Comparison of ENCODE assay signal across 9 mouse cellular contexts in the genomic region with DNA sequence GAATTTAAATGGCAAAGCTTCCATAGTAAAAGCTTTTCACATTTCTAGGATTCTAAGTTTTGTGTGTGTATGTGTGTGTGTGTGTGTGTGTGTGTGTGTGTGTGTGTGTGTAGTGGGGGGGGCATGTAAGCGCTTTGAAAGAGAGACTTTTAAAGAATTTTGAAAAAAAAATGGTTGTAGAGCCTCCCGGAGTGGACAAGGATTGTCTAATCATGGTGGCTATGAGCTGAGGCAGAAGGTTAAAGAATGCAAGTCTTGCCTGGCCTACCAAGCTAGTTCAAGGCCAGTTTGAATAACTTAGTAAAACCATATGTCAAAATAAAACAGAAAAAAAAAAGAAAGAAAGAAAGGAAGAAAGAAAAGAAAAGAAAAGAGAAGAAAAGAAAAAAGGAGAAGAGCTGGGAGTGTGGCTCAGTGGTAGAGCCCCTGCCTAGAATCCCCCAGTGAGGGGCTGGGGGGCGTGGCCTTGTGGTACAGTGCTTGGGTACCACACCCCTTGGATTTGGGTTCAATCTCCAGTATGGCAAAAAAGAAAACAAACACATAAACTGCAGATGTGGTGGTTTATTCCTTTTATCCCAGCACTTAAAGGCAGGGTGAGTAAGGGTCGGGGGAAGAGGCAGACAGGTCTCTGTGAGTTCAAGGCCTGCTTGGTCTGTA. TPM values are rescaled to one million over a fixed set of nuclear protein-coding genes. Genes with fewer than 3 reads are reported as not detected.
DNase-seq lines count a peak whose midpoint lies in the region; ATAC-seq and TF ChIP-seq lines count a peak whose summit lies in the region.
"Had no signal": no experiment of that assay in that cellular context is flagged by ENCODE, and none has a peak within 500 bp of the region (broad histone marks: within the 10 kb centered on the region; RNA-seq: fewer than 3 reads in every experiment).

No protein-coding gene starts in this region.

- TF ChIP-seq CTCF in left cerebral cortex, adult 2 months (IDR thresholded peaks at IDR 0.05): no peak
- TF ChIP-seq CTCF in hindbrain, postnatal 0 days (IDR thresholded peaks at IDR 0.05; ENCODE audit: low read depth): no peak
- TF ChIP-seq CTCF in midbrain, postnatal 0 days (IDR thresholded peaks at IDR 0.05): no peak
- no peak for TF ChIP-seq CTCF in thymus, adult 2 months (IDR thresholded peaks at IDR 0.05; ENCODE audit: borderline replicate concordance, control insufficient read depth, extremely low read depth, insufficient read depth, low read length, poor library complexity)

- intact Hi-C loops in left cerebral cortex, adult 2 months (cut with DNase I): no loop called here
- intact Hi-C loops in left cerebral cortex, postnatal 14 days (cut with DNase I): no loop called here

- H3K27me3 ChIP-seq in erythroblast, embryonic 14.5 days (ENCODE audit: control insufficient read depth): no peaks in the 10 kb centered on the region
- no peaks in the 10 kb centered on the region for H3K27me3 ChIP-seq in hindbrain, postnatal 0 days (ENCODE audit: insufficient read depth, low read length)
- no peaks in the 10 kb centered on the region for H3K27me3 ChIP-seq in midbrain, postnatal 0 days (ENCODE audit: insufficient read depth, low read length)
- H3K27me3 ChIP-seq in thymus, adult 2 months (ENCODE audit: control insufficient read depth, insufficient read depth, low read length): no peaks in the 10 kb centered on the region

- H3K9me3 ChIP-seq in erythroblast, embryonic 14.5 days (ENCODE audit: control insufficient read depth, low read length): peaks cover 5% of the 10 kb centered on the region
- H3K9me3 ChIP-seq in hindbrain, postnatal 0 days (ENCODE audit: low read length): no peaks in the 10 kb centered on the region
- no peaks in the 10 kb centered on the region for H3K9me3 ChIP-seq in midbrain, postnatal 0 days (ENCODE audit: low read length)

- H3K4me2 ChIP-seq in hindbrain, postnatal 0 days (ENCODE audit: low read depth, low read length): peak overlapping the region; percentile 68
- H3K4me2 ChIP-seq in midbrain, postnatal 0 days (ENCODE audit: low read depth, low read length, poor library complexity, severe bottlenecking): peak overlapping the region; percentile 85

- no peak for ATAC-seq in hindbrain, postnatal 0 days
- no peak for ATAC-seq in midbrain, postnatal 0 days (ENCODE audit: low FRiP score)
- no peak for ATAC-seq in erythroid progenitor cell, adult 5-6 weeks (replicated peaks; ENCODE audit: low FRiP score, poor library complexity, severe bottlenecking)

- no peak overlapping the region for H3K9ac ChIP-seq in hindbrain, postnatal 0 days (replicated peaks; ENCODE audit: low read length)
- H3K9ac ChIP-seq in midbrain, postnatal 0 days (replicated peaks; ENCODE audit: low read length, poor library complexity, severe bottlenecking): no peak overlapping the region

- H3K4me1 ChIP-seq in erythroblast, embryonic 14.5 days (ENCODE audit: control insufficient read depth): peaks cover 88% of the 10 kb centered on the region
- H3K4me1 ChIP-seq in hindbrain, postnatal 0 days (ENCODE audit: insufficient read depth, low read length): peaks cover 16% of the 10 kb centered on the region
- H3K4me1 ChIP-seq in midbrain, postnatal 0 days (ENCODE audit: insufficient read depth, low read length): no peaks in the 10 kb centered on the region; the same call in 1 of the 2 replicates
- peaks cover 47% of the 10 kb centered on the region for H3K4me1 ChIP-seq in thymus, adult 2 months (replicated peaks; ENCODE audit: control insufficient read depth, insufficient read depth, low read length)

- H3K27ac ChIP-seq in left cerebral cortex, adult 2 months: peak overlapping the region; percentile 94
- peak overlapping the region; percentile 82; the same call in 1 of the 2 replicates for H3K27ac ChIP-seq in hindbrain, postnatal 0 days
- H3K27ac ChIP-seq in midbrain, postnatal 0 days (ENCODE audit: low read depth, low read length): no peak overlapping the region
- no peak overlapping the region for H3K27ac ChIP-seq in thymus, adult 2 months (ENCODE audit: control insufficient read depth, insufficient read depth, low read length)
- H3K27ac ChIP-seq: macrophage had no signal

- H3K36me3 ChIP-seq in erythroblast, embryonic 14.5 days (ENCODE audit: control insufficient read depth): peaks cover 45% of the 10 kb centered on the region
- no peaks in the 10 kb centered on the region for H3K36me3 ChIP-seq in hindbrain, postnatal 0 days (ENCODE audit: insufficient read depth, low read length)
- no peaks in the 10 kb centered on the region for H3K36me3 ChIP-seq in midbrain, postnatal 0 days (ENCODE audit: insufficient read depth, low read length)
- H3K36me3 ChIP-seq in thymus, adult 2 months (ENCODE audit: control insufficient read depth, insufficient read depth, low read length): no peaks in the 10 kb centered on the region

- TF ChIP-seq POLR2A in thymus, adult 2 months (IDR thresholded peaks at IDR 0.05; ENCODE audit: control insufficient read depth, extremely low read depth, insufficient read depth, low read length, poor library complexity): no peak

- DNase-seq in left cerebral cortex, adult 2 months (ENCODE audit: extremely low spot score in 1 of 2, low spot score in 2 of 2): peak in 1 of 2 experiments; percentile 8
- no peak for DNase-seq in left cerebral cortex, postnatal 14 days (ENCODE audit: low spot score in 2 of 2)
- DNase-seq in hindbrain, postnatal 0 days (ENCODE audit: low spot score): no peak
- DNase-seq in midbrain, postnatal 0 days (ENCODE audit: low spot score): no peak
- no peak for DNase-seq in kidney, adult 9 months
- DNase-seq in thymus, adult 2 months: no peak

- 95% methylated on average over 4 of the region's 4 CpGs for WGBS in hindbrain, postnatal 0 days
- WGBS in midbrain, postnatal 0 days: 94% methylated on average over 4 of the region's 4 CpGs
- WGBS in thymus, adult 2 months: 96% methylated on average over 4 of the region's 4 CpGs

- H3K4me3 ChIP-seq in left cerebral cortex, adult 2 months: peak overlapping the region; percentile 59
- peak overlapping the region; percentile 87 for H3K4me3 ChIP-seq in erythroblast, embryonic 14.5 days (replicated peaks)
- peak overlapping the region; percentile 40 for H3K4me3 ChIP-seq in hindbrain, postnatal 0 days (ENCODE audit: low read length)
- peak overlapping the region; percentile 42 for H3K4me3 ChIP-seq in midbrain, postnatal 0 days (ENCODE audit: low read depth, low read length)
- H3K4me3 ChIP-seq in thymus, adult 2 months (ENCODE audit: control insufficient read depth, insufficient read depth, low read length): no peak overlapping the region

RNA-seq across cellular contexts. Expression of a gene that starts 6.8 kb away (rescaled TPM):
- 10 to 100 TPM; 12.1 to 12.8 TPM for total RNA-seq in left cerebral cortex, adult 2 months (2021)
- 10 to 100 TPM in 1 of 2 experiments, 1 to 10 TPM in 1; 8.3 to 16.0 TPM for total RNA-seq in left cerebral cortex, postnatal 14 days (2021)
- polyA plus RNA-seq in erythroblast, embryonic 14.5 days (2012): 7.8 and 8.0 TPM in 2 replicates
- 5.7 and 22.1 TPM in 2 replicates for total RNA-seq in hindbrain, postnatal 0 days (2014; rRNA removed)
- 2.5 and 3.4 TPM in 2 replicates for polyA plus RNA-seq in hindbrain, postnatal 0 days (2015; fragmentation: Nextera tagmentation; extraction: Ambion mirVana)
- 13.6 and 16.9 TPM in 2 replicates for total RNA-seq in midbrain, postnatal 0 days (2014; rRNA removed)
- 2.0 and 2.7 TPM in 2 replicates for polyA plus RNA-seq in midbrain, postnatal 0 days (2015; fragmentation: Nextera tagmentation; extraction: Ambion mirVana)
- 1.4 TPM in 1 of 2 replicates, not detected in the other for total RNA-seq in erythroid progenitor cell, adult 5-6 weeks (2015; ENCODE audit: low replicate concordance)
- total RNA-seq in erythroid progenitor cell, adult 5-6 weeks (2017; ENCODE audit: low replicate concordance): 0.13 TPM in 1 of 2 replicates, not detected in the other
- 2.8 and 8.9 TPM in 2 replicates for polyA plus RNA-seq in thymus, adult 2 months (2012; rRNA removed)
- polyA plus RNA-seq: macrophage had no signal

RNA-seq across cellular contexts. Expression of a gene that starts 18.4 kb away (rescaled TPM):
- total RNA-seq in left cerebral cortex, adult 2 months (2021): 1 to 10 TPM; 3.6 to 5.6 TPM
- total RNA-seq in left cerebral cortex, postnatal 14 days (2021): 1 to 10 TPM; 3.8 to 4.2 TPM
- polyA plus RNA-seq in erythroblast, embryonic 14.5 days (2012): not detected in 2 replicates
- total RNA-seq in hindbrain, postnatal 0 days (2014; rRNA removed): 3.4 and 4.4 TPM in 2 replicates
- 5.8 and 6.6 TPM in 2 replicates for polyA plus RNA-seq in hindbrain, postnatal 0 days (2015; fragmentation: Nextera tagmentation; extraction: Ambion mirVana)
- total RNA-seq in midbrain, postnatal 0 days (2014; rRNA removed): 3.9 and 5.1 TPM in 2 replicates
- polyA plus RNA-seq in midbrain, postnatal 0 days (2015; fragmentation: Nextera tagmentation; extraction: Ambion mirVana): 6.8 and 7.6 TPM in 2 replicates
- total RNA-seq in erythroid progenitor cell, adult 5-6 weeks (2015; ENCODE audit: low replicate concordance): 0.72 TPM in 1 of 2 replicates, not detected in the other
- not detected in 2 replicates for total RNA-seq in erythroid progenitor cell, adult 5-6 weeks (2017; ENCODE audit: low replicate concordance)
- not detected in 2 replicates for polyA plus RNA-seq in thymus, adult 2 months (2012; rRNA removed)
- polyA plus RNA-seq: macrophage had no signal

RNA-seq across cellular contexts. Expression of a gene that starts 27.7 kb away (rescaled TPM):
- 100 to 1,000 TPM; 163 to 168 TPM for total RNA-seq in left cerebral cortex, adult 2 months (2021)
- total RNA-seq in left cerebral cortex, postnatal 14 days (2021): 100 to 1,000 TPM; 182 to 185 TPM
- 7.3 and 7.7 TPM in 2 replicates for polyA plus RNA-seq in erythroblast, embryonic 14.5 days (2012)
- 68.9 and 86.0 TPM in 2 replicates for total RNA-seq in hindbrain, postnatal 0 days (2014; rRNA removed)
- polyA plus RNA-seq in hindbrain, postnatal 0 days (2015; fragmentation: Nextera tagmentation; extraction: Ambion mirVana): 140 and 143 TPM in 2 replicates
- 56.4 and 61.0 TPM in 2 replicates for total RNA-seq in midbrain, postnatal 0 days (2014; rRNA removed)
- polyA plus RNA-seq in midbrain, postnatal 0 days (2015; fragmentation: Nextera tagmentation; extraction: Ambion mirVana): 144 and 145 TPM in 2 replicates
- 22.6 and 26.3 TPM in 2 replicates for total RNA-seq in erythroid progenitor cell, adult 5-6 weeks (2015; ENCODE audit: low replicate concordance)
- total RNA-seq in erythroid progenitor cell, adult 5-6 weeks (2017; ENCODE audit: low replicate concordance): 20.7 and 20.9 TPM in 2 replicates
- 359 and 363 TPM in 2 replicates for polyA plus RNA-seq in thymus, adult 2 months (2012; rRNA removed)

Comparison
In these comparisons a context has a peak if more than half of its experiments do, and no peak if none do; other contexts are left out.
1. H3K27ac ChIP-seq: peak in left cerebral cortex, adult 2 months (single experiment) and hindbrain, postnatal 0 days (single experiment); none in midbrain, postnatal 0 days (single experiment) and thymus, adult 2 months (single experiment).